Mouse (Mus musculus) MEL (cell line): Measurements from ENCODE around the gene Entpd8. TPM values are rescaled to one million over a fixed set of nuclear protein-coding genes. Genes with fewer than 3 reads are reported as not detected.

Experiments used
- DNase-seq: peaks from one replicate; pipeline ENCODE4 v3.0.0; 2011; ENCODE audit warnings: low read depth, low spot score
- H3K27ac ChIP-seq: 2 replicates; pipeline ENCODE4 v1.5.1; 2012; ENCODE audit warnings: low read depth, mild to moderate bottlenecking, control low read depth, low read length, moderate library complexity; ENCODE audit not compliant: control insufficient read depth
- H3K27me3 ChIP-seq, 2 experiments: fragments of 150-350 bp in 1 of 2; sonication (generic) in 1 of 2; 2 replicates each; pipeline ENCODE4 v1.6.1; 2012; ENCODE audit warnings: low read length in 2 of 2, mild to moderate bottlenecking in 2 of 2, improper control_type of control experiment in 1 of 2, moderate library complexity in 1 of 2; ENCODE audit not compliant: insufficient read depth in 2 of 2, control insufficient read depth in 1 of 2
- H3K36me3 ChIP-seq, 2 experiments: 2 replicates each; pipeline ENCODE4 v1.6.1; 2012 to 2014; ENCODE audit warnings: low read length in 2 of 2, improper control_type of control experiment in 1 of 2, inconsistent platforms in 1 of 2, mild to moderate bottlenecking in 1 of 2; ENCODE audit not compliant: insufficient read depth in 2 of 2, control insufficient read depth in 1 of 2
- H3K4me1 ChIP-seq, 2 experiments: fragments of 150-350 bp in 1 of 2; sonication (generic) in 1 of 2; 2 replicates each; pipeline ENCODE4 v1.6.1; 2012; ENCODE audit warnings: low read length in 2 of 2, improper control_type of control experiment in 1 of 2, mild to moderate bottlenecking in 1 of 2; ENCODE audit not compliant: insufficient read depth in 2 of 2, control insufficient read depth in 1 of 2
- H3K4me3 ChIP-seq, 2 experiments: fragments of 150-350 bp in 1 of 2; sonication (generic) in 1 of 2; 2 replicates each; pipeline ENCODE4 v1.5.1; 2012; ENCODE audit warnings: low read depth in 2 of 2, low read length in 2 of 2, mild to moderate bottlenecking in 2 of 2, moderate library complexity in 2 of 2, control low read depth in 1 of 2, improper control_type of control experiment in 1 of 2; ENCODE audit not compliant: control insufficient read depth in 1 of 2, insufficient read depth in 1 of 2
- H3K79me2 ChIP-seq: 2 replicates; pipeline ENCODE4 v1.6.1; 2012; ENCODE audit warnings: mild to moderate bottlenecking, low read length, moderate library complexity; ENCODE audit not compliant: control insufficient read depth, poor library complexity, insufficient read depth
- H3K9ac ChIP-seq: 2 replicates; pipeline ENCODE4 v1.6.1; 2012; ENCODE audit warnings: low read depth, mild to moderate bottlenecking, control low read depth, low read length, moderate library complexity; ENCODE audit not compliant: control insufficient read depth, poor library complexity, severe bottlenecking
- H3K9me3 ChIP-seq: fragments of 150-350 bp; sonication (generic); replicated peaks from 2 replicates; pipeline ENCODE4 v1.6.1; 2012; ENCODE audit warnings: mild to moderate bottlenecking, low read length, improper control_type of control experiment, moderate library complexity; ENCODE audit not compliant: insufficient read depth
- BHLHE40 ChIP-seq: IDR thresholded peaks from 2 replicates; pipeline ENCODE4 v1.6.1; 2012; ENCODE audit warnings: low read depth, mild to moderate bottlenecking, inconsistent platforms, low read length, improper control_type of control experiment, borderline replicate concordance
- CHD2 ChIP-seq: IDR thresholded peaks from 2 replicates; pipeline ENCODE4 v1.6.1; 2011; ENCODE audit warnings: low read length, improper control_type of control experiment
- E2F4 ChIP-seq: IDR thresholded peaks from 2 replicates; pipeline ENCODE4 v1.6.1; 2011; ENCODE audit warnings: low read depth, low read length, improper control_type of control experiment, borderline replicate concordance
- ELF1 ChIP-seq: IDR thresholded peaks from 2 replicates; pipeline ENCODE4 v1.6.1; 2014; ENCODE audit warnings: low read depth, mild to moderate bottlenecking, inconsistent platforms, low read length, improper control_type of control experiment, moderate library complexity
- EP300 ChIP-seq, 2 experiments: IDR thresholded peaks; 2 replicates each; pipeline ENCODE4 v1.6.1; 2011; ENCODE audit warnings: improper control_type of control experiment in 2 of 2, low read length in 2 of 2, low read depth in 1 of 2, mild to moderate bottlenecking in 1 of 2
- GABPA ChIP-seq: IDR thresholded peaks from 2 replicates; pipeline ENCODE4 v1.6.1; 2012; ENCODE audit warnings: low read depth, mild to moderate bottlenecking, inconsistent platforms, low read length, improper control_type of control experiment, moderate library complexity
- HCFC1 ChIP-seq: IDR thresholded peaks from 2 replicates; pipeline ENCODE4 v1.6.1; 2012; ENCODE audit warnings: low read depth, mild to moderate bottlenecking, inconsistent platforms, low read length, improper control_type of control experiment, moderate library complexity
- MEF2A ChIP-seq: IDR thresholded peaks from 2 replicates; pipeline ENCODE4 v1.6.1; 2014; ENCODE audit warnings: low read depth, mild to moderate bottlenecking, inconsistent platforms, low read length, improper control_type of control experiment; ENCODE audit not compliant: poor library complexity, insufficient replicate concordance, severe bottlenecking; ENCODE audit errors: extremely low read depth
- MXI1 ChIP-seq: IDR thresholded peaks from 2 replicates; pipeline ENCODE4 v1.6.1; 2011; ENCODE audit warnings: mild to moderate bottlenecking, low read depth, low read length, improper control_type of control experiment
- MYB ChIP-seq: IDR thresholded peaks from 2 replicates; pipeline ENCODE4 v1.6.1; 2011; ENCODE audit warnings: mild to moderate bottlenecking, low read depth, low read length, improper control_type of control experiment
- MYC ChIP-seq: IDR thresholded peaks from 2 replicates; pipeline ENCODE4 v1.6.1; 2011; ENCODE audit warnings: low read depth, mild to moderate bottlenecking, low read length, improper control_type of control experiment, moderate library complexity
- NELFE ChIP-seq: IDR thresholded peaks from 2 replicates; pipeline ENCODE4 v1.6.1; 2011; ENCODE audit warnings: low read depth, low read length, improper control_type of control experiment
- NRF1 ChIP-seq: IDR thresholded peaks from 2 replicates; pipeline ENCODE4 v1.6.1; 2014; ENCODE audit warnings: low read depth, mild to moderate bottlenecking, inconsistent platforms, low read length, improper control_type of control experiment, moderate library complexity; ENCODE audit not compliant: poor library complexity, insufficient read depth, severe bottlenecking
- POLR2A ChIP-seq, 2 experiments: IDR thresholded peaks; 2 replicates each; pipeline ENCODE4 v1.6.1; 2011 to 2012; ENCODE audit warnings: low read length in 2 of 2, mild to moderate bottlenecking in 2 of 2, control low read depth in 1 of 2, improper control_type of control experiment in 1 of 2, low read depth in 1 of 2, moderate library complexity in 1 of 2; ENCODE audit not compliant: control insufficient read depth in 1 of 2, insufficient read depth in 1 of 2, poor library complexity in 1 of 2
- POLR2AphosphoS5 ChIP-seq: IDR thresholded peaks from 2 replicates; pipeline ENCODE4 v1.6.1; 2012; ENCODE audit warnings: low read depth, borderline replicate concordance, mild to moderate bottlenecking, inconsistent platforms, low read length, moderate library complexity, mixed read lengths
- RCOR1 ChIP-seq: IDR thresholded peaks from 2 replicates; pipeline ENCODE4 v1.6.1; 2012; ENCODE audit warnings: low read depth, mild to moderate bottlenecking, inconsistent platforms, low read length, improper control_type of control experiment
- SIN3A ChIP-seq: IDR thresholded peaks from 2 replicates; pipeline ENCODE4 v1.6.1; 2012; ENCODE audit warnings: low read length, improper control_type of control experiment, inconsistent platforms
- TBP ChIP-seq: IDR thresholded peaks from 2 replicates; pipeline ENCODE4 v1.8.0; 2011; ENCODE audit warnings: low read depth, low read length, improper control_type of control experiment
- TCF12 ChIP-seq: IDR thresholded peaks from 2 replicates; pipeline ENCODE4 v1.6.1; 2014; ENCODE audit warnings: low read depth, mild to moderate bottlenecking, inconsistent platforms, low read length, improper control_type of control experiment, moderate library complexity
- UBTF ChIP-seq: IDR thresholded peaks from 2 replicates; pipeline ENCODE4 v1.6.1; 2012; ENCODE audit warnings: low read depth, mild to moderate bottlenecking, inconsistent platforms, low read length, improper control_type of control experiment, moderate library complexity, borderline replicate concordance; ENCODE audit not compliant: insufficient read depth
- USF1 ChIP-seq: IDR thresholded peaks from 2 replicates; pipeline ENCODE4 v1.6.1; 2014; ENCODE audit warnings: low read depth, mild to moderate bottlenecking, inconsistent platforms, low read length, improper control_type of control experiment, moderate library complexity
- USF2 ChIP-seq, 2 experiments: IDR thresholded peaks; 2 replicates each; pipeline ENCODE4 v1.6.1; 2011 to 2012; ENCODE audit warnings: improper control_type of control experiment in 2 of 2, low read length in 2 of 2, borderline replicate concordance in 1 of 2, inconsistent platforms in 1 of 2, low read depth in 1 of 2, mild to moderate bottlenecking in 1 of 2; ENCODE audit not compliant: insufficient read depth in 1 of 2
- ZMIZ1 ChIP-seq: IDR thresholded peaks from 2 replicates; pipeline ENCODE4 v1.6.1; 2012; ENCODE audit warnings: low read depth, mild to moderate bottlenecking, inconsistent platforms, low read length, improper control_type of control experiment, moderate library complexity
- polyA plus RNA-seq, 2 experiments: library from polyadenylated mRNA; stranded (reverse) in 1 of 2; unstranded in 1 of 2; fragments of >175 nt in 1 of 2; fragments of >200 nt in 1 of 2; gene quantifications; 2 replicates each; pipeline versions ENCODE4 v1.2.1 to v1.2.4; 2012; ENCODE audit warnings: low replicate concordance in 2 of 2, low read depth in 1 of 2; ENCODE audit not compliant: insufficient read length in 2 of 2, insufficient read depth in 1 of 2, missing spikeins in 1 of 2
- total RNA-seq: library from RNA; depleted of rRNA; stranded (reverse); fragments of 300-350 nt; gene quantifications from 2 replicates; pipeline ENCODE4 v1.2.3, GENCODE M21; 2012

Entpd8 gene
- total and polyA plus RNA-seq, 3 experiments: not detected

DNA sequence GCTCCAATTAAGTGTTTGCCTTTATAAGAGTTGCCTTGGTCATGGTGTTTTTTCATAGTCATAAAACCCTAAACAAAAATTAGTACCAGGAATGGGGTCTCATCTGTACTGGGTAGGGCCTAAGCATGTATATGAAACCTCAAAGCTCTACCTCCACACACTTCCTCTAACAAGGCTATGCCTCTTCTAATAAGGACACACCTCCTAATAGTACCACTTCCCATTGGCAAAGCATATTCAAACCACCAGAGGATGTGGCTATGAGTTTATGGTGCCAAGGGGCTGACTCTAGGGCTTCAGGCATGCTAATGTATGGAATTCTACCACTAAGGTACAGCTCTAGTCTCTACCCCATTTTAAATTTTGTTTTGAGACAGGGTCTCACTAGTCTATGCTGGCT, 14.6 kb upstream of the Entpd8 start:
- TF ChIP-seq POLR2A (IDR thresholded peaks at IDR 0.05; ENCODE audit: control insufficient read depth in 1 of 2, insufficient read depth in 1 of 2, low read depth in 1 of 2, low read length in 2 of 2, poor library complexity in 1 of 2) (no peak), CHD2 (no peak), RCOR1 (no peak), TCF12 (no peak), USF1 (no peak), ELF1 (no peak)
- peaks cover 3 to 10% of the 10 kb centered on the region in 2 experiments; a peak in 2 of 4 replicates for H3K4me1 ChIP-seq
- no peak overlapping the region for H3K4me3 ChIP-seq
- no peak overlapping the region for H3K9ac ChIP-seq
- peaks cover 0 to 3% of the 10 kb centered on the region in 2 experiments; a peak in 1 of 4 replicates for H3K36me3 ChIP-seq
- H3K9me3 ChIP-seq: no peaks in the 10 kb centered on the region
- H3K27ac ChIP-seq: no peak overlapping the region
- H3K79me2 ChIP-seq: no peaks in the 10 kb centered on the region
- H3K27me3 ChIP-seq: no peaks in the 10 kb centered on the region
- peak; percentile 26 for DNase-seq

DNA sequence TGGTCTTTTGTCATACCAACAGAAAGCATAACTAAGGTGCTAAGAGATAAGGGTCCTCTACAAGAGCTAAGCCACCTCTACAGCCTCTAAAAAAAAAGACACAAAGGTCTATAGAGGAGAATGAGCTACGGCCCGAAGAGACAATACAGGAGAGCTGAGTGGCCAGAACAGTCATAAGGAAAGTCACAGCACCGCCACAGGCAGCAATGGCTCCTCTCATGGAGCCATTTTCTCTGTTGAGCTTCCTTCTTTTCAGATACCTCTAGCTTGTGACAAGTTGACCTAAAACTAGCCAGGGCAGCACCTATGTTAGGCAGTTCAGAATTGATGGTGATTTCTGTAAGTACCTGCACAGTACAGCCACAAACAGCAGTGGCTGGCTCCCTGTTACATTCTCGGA, 13.6 kb upstream of the Entpd8 start:
- Histone ChIP-seq H3K9ac (no peak overlapping the region), H3K36me3 (peaks cover 0 to 3% of the 10 kb centered on the region in 2 experiments; a peak in 1 of 4 replicates), H3K27me3 (no peaks in the 10 kb centered on the region), H3K79me2 (no peaks in the 10 kb centered on the region), H3K4me3 (no peak overlapping the region), H3K27ac (no peak overlapping the region), H3K9me3 (no peaks in the 10 kb centered on the region), H3K4me1 (peaks cover 3 to 10% of the 10 kb centered on the region in 2 experiments; a peak in 2 of 4 replicates)
- DNase-seq: no peak
- TF ChIP-seq GABPA (no peak), MYB (no peak), HCFC1 (no peak), MYC (no peak), CHD2 (no peak), POLR2AphosphoS5 (no peak), NRF1 (no peak), TCF12 (no peak), SIN3A (no peak), MEF2A (no peak), TBP (no peak), EP300 (IDR thresholded peaks at IDR 0.05; ENCODE audit: low read depth in 1 of 2, low read length in 2 of 2) (no peak), ZMIZ1 (no peak), BHLHE40 (no peak), NELFE (no peak), USF2 (IDR thresholded peaks at IDR 0.05; ENCODE audit: borderline replicate concordance in 1 of 2, insufficient read depth in 1 of 2, low read depth in 1 of 2, low read length in 2 of 2) (no peak), E2F4 (no peak), UBTF (no peak), MXI1 (no peak), POLR2A (IDR thresholded peaks at IDR 0.05; ENCODE audit: control insufficient read depth in 1 of 2, insufficient read depth in 1 of 2, low read depth in 1 of 2, low read length in 2 of 2, poor library complexity in 1 of 2) (no peak)
